Mouse (Mus musculus) neural tube, embryonic 11.5 days (tissue): ENCODE measurements around the gene Pdgfc. TPM values are rescaled to one million over a fixed set of nuclear protein-coding genes. Genes with fewer than 3 reads are reported as not detected.

Experiments used
- ATAC-seq: fragments of 200-750 bp; cut with Nextera tagmentation; 2 replicates; pipeline ENCODE4 v1.8.0; 2017; ENCODE audit warnings: moderate number of reproducible peaks, mild to moderate bottlenecking, moderate TSS enrichment, moderate library complexity; ENCODE audit not compliant: insufficient read depth, low FRiP score, low TSS enrichment
- DNase-seq: peaks from one replicate; pipeline ENCODE4 v3.0.0-alpha.2; 2015; ENCODE audit warnings: low spot score
- H3K27ac ChIP-seq: fragments of 300-500 bp; sonication (generic); 2 replicates; pipeline ENCODE4 v1.5.1; 2014; ENCODE audit warnings: low read depth, mild to moderate bottlenecking, low read length
- H3K27me3 ChIP-seq: fragments of 300-500 bp; sonication (generic); 2 replicates; pipeline ENCODE4 v1.6.1; 2014; ENCODE audit warnings: mild to moderate bottlenecking, low read length, mixed read lengths; ENCODE audit not compliant: control insufficient read depth, insufficient read depth
- H3K36me3 ChIP-seq: fragments of 300-500 bp; sonication (generic); 2 replicates; pipeline ENCODE4 v1.6.1; 2014; ENCODE audit warnings: mild to moderate bottlenecking, low read length, moderate library complexity, mixed read lengths; ENCODE audit not compliant: control insufficient read depth, insufficient read depth
- H3K4me1 ChIP-seq: fragments of 300-500 bp; sonication (generic); 2 replicates; pipeline ENCODE4 v1.6.1; 2014; ENCODE audit warnings: low read length, mixed read lengths; ENCODE audit not compliant: control insufficient read depth, insufficient read depth
- H3K4me2 ChIP-seq: fragments of 300-500 bp; sonication (generic); 2 replicates; pipeline ENCODE4 v1.6.1; 2014; ENCODE audit warnings: low read depth, mild to moderate bottlenecking, moderate library complexity
- H3K4me3 ChIP-seq: fragments of 300-500 bp; sonication (generic); 2 replicates; pipeline ENCODE4 v1.5.1; 2014; ENCODE audit warnings: low read depth, low read length
- H3K9ac ChIP-seq: fragments of 300-500 bp; sonication (generic); 2 replicates; pipeline ENCODE4 v1.6.1; 2014; ENCODE audit warnings: mild to moderate bottlenecking, low read length
- H3K9me3 ChIP-seq: fragments of 300-500 bp; sonication (generic); 2 replicates; pipeline ENCODE4 v1.6.1; 2016; ENCODE audit warnings: low read length; ENCODE audit not compliant: control insufficient read depth
- WGBS: fragments of 180-500 bp; shearing (Covaris S2); extraction: QIAGEN DNeasy Blood & Tissue Kit; methylation state at CpG from one replicate; pipeline ENCODE4 v1.1.7; 2014; 5-methylcytosine and 5-hydroxymethylcytosine counted together
- polyA plus RNA-seq: library from polyadenylated mRNA; unstranded; fragments of >200 nt; fragmentation: Nextera tagmentation; extraction: Ambion mirVana; gene quantifications from 2 replicates; pipeline ENCODE4 v1.2.1, GENCODE M21; 2014

Gene Pdgfc
- polyA plus RNA-seq, 1 experiment from 2014 or later, result 21.7 TPM

DNA sequence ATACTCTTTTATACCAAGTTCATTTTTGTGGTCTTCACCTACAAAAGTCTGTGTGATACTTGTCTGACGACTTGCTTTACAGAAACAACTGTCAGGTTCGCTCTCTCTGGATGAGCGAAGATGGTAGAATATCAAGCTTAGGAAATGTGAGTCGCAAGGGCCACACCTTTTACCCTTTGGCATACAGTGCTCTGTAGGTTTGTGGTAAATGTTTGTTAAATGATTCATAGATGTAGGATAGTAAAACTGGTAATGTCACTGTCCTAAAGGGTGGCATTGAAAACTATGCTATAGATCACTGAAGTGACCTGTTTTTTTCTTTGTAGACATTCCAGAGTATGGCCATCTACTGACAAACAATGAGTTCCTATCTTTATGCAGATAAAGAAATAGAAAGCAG lies 161.4 kb downstream of the Pdgfc start:
- Histone ChIP-seq H3K9me3 (no peaks in the 10 kb centered on the region), H3K4me1 (no peaks in the 10 kb centered on the region), H3K9ac (no peak overlapping the region), H3K36me3 (no peaks in the 10 kb centered on the region), H3K4me3 (no peak overlapping the region), H3K27me3 (no peaks in the 10 kb centered on the region), H3K4me2 (no peak overlapping the region), H3K27ac (no peak overlapping the region)
- ATAC-seq, result no peak
- WGBS, result 92% methylated on average over 4 of the region's 4 CpGs
- no peak for DNase-seq

- DNase-seq (no peak), ATAC-seq (no peak)
- Histone ChIP-seq H3K9me3 (no peaks in the 10 kb centered on the region), H3K9ac (no peak overlapping the region), H3K4me1 (no peaks in the 10 kb centered on the region), H3K4me3 (no peak overlapping the region), H3K36me3 (no peaks in the 10 kb centered on the region), H3K27ac (no peak overlapping the region), H3K27me3 (no peaks in the 10 kb centered on the region), H3K4me2 (no peak overlapping the region)
- 90% methylated on average over 8 of the region's 8 CpGs for WGBS
Measured at GRCm38 (mm10) chr3:81200647-81201046, 164.4 kb downstream of the Pdgfc start.

GRCm38 (mm10) chr3:81205201-81205600 lies 169.0 kb downstream of the Pdgfc start:
- H3K9me3 ChIP-seq, result no peaks in the 10 kb centered on the region
- no peak overlapping the region for H3K4me3 ChIP-seq
- no peaks in the 10 kb centered on the region for H3K36me3 ChIP-seq
- 46% methylated on average over 5 of the region's 5 CpGs for WGBS
- no peak overlapping the region for H3K27ac ChIP-seq
- no peak overlapping the region for H3K9ac ChIP-seq
- H3K4me2 ChIP-seq, result no peak overlapping the region
- DNase-seq, result peak; percentile 11
- no peaks in the 10 kb centered on the region for H3K27me3 ChIP-seq
- no peak for ATAC-seq
- H3K4me1 ChIP-seq, result no peaks in the 10 kb centered on the region

- H3K36me3 ChIP-seq, result no peaks in the 10 kb centered on the region
- no peak overlapping the region for H3K4me3 ChIP-seq
- H3K27me3 ChIP-seq, result no peaks in the 10 kb centered on the region
- H3K9ac ChIP-seq, result no peak overlapping the region
- no peak overlapping the region for H3K27ac ChIP-seq
- 65% methylated on average over 2 of the region's 2 CpGs for WGBS
- ATAC-seq, result no peak
- no peak for DNase-seq
- no peak overlapping the region for H3K4me2 ChIP-seq
- H3K9me3 ChIP-seq, result no peaks in the 10 kb centered on the region
- no peaks in the 10 kb centered on the region for H3K4me1 ChIP-seq
Measured at GRCm38 (mm10) chr3:81208246-81208645, 172.0 kb downstream of the Pdgfc start.

- no peaks in the 10 kb centered on the region for H3K9me3 ChIP-seq
- no peaks in the 10 kb centered on the region for H3K27me3 ChIP-seq
- H3K4me3 ChIP-seq, result no peak overlapping the region
- DNase-seq (no peak), ATAC-seq (no peak)
- H3K4me2 ChIP-seq, result no peak overlapping the region
- no peak overlapping the region for H3K27ac ChIP-seq
- no peak overlapping the region for H3K9ac ChIP-seq
- H3K4me1 ChIP-seq, result no peaks in the 10 kb centered on the region
- H3K36me3 ChIP-seq, result no peaks in the 10 kb centered on the region
- WGBS, result 93% methylated on average over 3 of the region's 3 CpGs
Measured at GRCm38 (mm10) chr3:81211147-81211546, 174.9 kb downstream of the Pdgfc start.

DNA sequence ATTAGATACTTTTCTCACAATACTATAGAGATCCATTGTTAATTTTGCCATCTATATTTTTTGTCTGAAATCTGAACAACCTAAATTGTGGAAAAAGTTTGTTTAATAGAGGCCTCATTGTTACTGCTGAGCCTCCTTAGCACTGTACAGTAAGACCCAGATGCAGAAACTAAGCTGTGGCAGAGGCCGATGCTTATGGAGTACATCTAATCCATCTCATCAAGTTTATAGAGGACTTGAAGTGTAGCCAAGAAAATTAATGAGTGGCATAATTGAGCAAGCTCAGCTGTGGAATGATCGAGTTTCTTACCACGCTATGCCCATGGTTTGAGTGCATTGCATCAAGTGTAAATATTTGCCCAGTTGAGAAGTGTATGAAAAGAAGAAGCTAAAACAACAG lies 175.4 kb downstream of the Pdgfc start:
- no peak for ATAC-seq

DNA sequence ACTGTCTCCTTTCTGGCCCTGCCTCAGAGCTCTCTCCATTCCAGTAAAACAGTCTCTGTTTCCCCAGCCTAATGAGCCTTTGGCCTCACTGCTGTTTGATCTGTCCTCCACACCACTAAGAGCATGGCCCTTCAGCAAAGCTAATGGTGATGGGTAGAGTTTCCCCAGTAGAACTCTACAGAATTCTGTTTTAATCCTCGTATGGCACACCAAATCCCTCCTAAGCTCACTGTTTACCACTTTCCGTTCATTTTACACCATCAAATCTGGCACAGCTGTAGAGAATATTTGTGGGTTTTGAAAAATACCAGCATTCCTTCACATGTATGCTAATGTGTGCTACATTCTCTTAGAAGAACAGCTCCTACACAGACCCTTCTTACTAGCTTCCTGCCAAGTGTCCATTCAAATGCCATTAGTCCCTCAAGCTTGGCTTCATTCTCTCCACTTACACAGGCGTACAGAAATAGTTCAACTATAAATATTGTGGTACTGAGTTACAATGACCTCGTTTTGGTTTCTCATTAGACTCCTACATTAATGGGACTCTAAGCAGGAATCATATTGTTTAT lies 179.4 kb downstream of the Pdgfc start:
- H3K27ac ChIP-seq, result no peak overlapping the region
- DNase-seq (no peak), ATAC-seq (no peak)
- no peaks in the 10 kb centered on the region for H3K36me3 ChIP-seq
- H3K27me3 ChIP-seq, result no peaks in the 10 kb centered on the region
- 89% methylated on average over 4 of the region's 4 CpGs for WGBS
- no peak overlapping the region for H3K9ac ChIP-seq
- no peak overlapping the region for H3K4me3 ChIP-seq
- H3K9me3 ChIP-seq, result no peaks in the 10 kb centered on the region
- H3K4me2 ChIP-seq, result no peak overlapping the region
- H3K4me1 ChIP-seq, result no peaks in the 10 kb centered on the region

More for the DNA sequence above, 175.4 kb downstream of the Pdgfc start:
- Histone ChIP-seq H3K4me3 (no peak overlapping the region), H3K27me3 (no peaks in the 10 kb centered on the region), H3K4me1 (no peaks in the 10 kb centered on the region), H3K36me3 (no peaks in the 10 kb centered on the region), H3K4me2 (no peak overlapping the region), H3K9me3 (no peaks in the 10 kb centered on the region), H3K9ac (no peak overlapping the region), H3K27ac (no peak overlapping the region)
- 88% methylated on average over 3 of the region's 3 CpGs for WGBS
- DNase-seq, result no peak

- H3K9ac ChIP-seq, result no peak overlapping the region
- no peak overlapping the region for H3K4me3 ChIP-seq
- H3K9me3 ChIP-seq, result no peaks in the 10 kb centered on the region
- H3K27ac ChIP-seq, result no peak overlapping the region
- ATAC-seq (no peak), DNase-seq (no peak)
- no peaks in the 10 kb centered on the region for H3K36me3 ChIP-seq
- H3K27me3 ChIP-seq, result no peaks in the 10 kb centered on the region
- no peaks in the 10 kb centered on the region for H3K4me1 ChIP-seq
- no peak overlapping the region for H3K4me2 ChIP-seq
- WGBS, result 86% methylated on average over 4 of the region's 4 CpGs
Measured at GRCm38 (mm10) chr3:81221682-81222081, 185.5 kb downstream of the Pdgfc start.

GRCm38 (mm10) chr3:81228344-81228743 lies 192.1 kb downstream of the Pdgfc start:
- DNase-seq, result peak; percentile 42
- H3K4me3 ChIP-seq, result no peak overlapping the region
- no peaks in the 10 kb centered on the region for H3K36me3 ChIP-seq
- H3K4me1 ChIP-seq, result no peaks in the 10 kb centered on the region
- no peak overlapping the region for H3K4me2 ChIP-seq
- no peak overlapping the region for H3K27ac ChIP-seq
- H3K27me3 ChIP-seq, result no peaks in the 10 kb centered on the region
- ATAC-seq, result no peak
- no peak overlapping the region for H3K9ac ChIP-seq
- WGBS, result 46% methylated on average over 4 of the region's 4 CpGs
- no peaks in the 10 kb centered on the region for H3K9me3 ChIP-seq
